Mouse (Mus musculus): ENCODE measurements around the gene Slc25a47. TPM values are rescaled to one million over a fixed set of nuclear protein-coding genes. Genes with fewer than 3 reads are reported as not detected.

Gene Slc25a47
- polyA plus RNA-seq, 1 experiment from 2014 or later: 10.1 TPM

DNA sequence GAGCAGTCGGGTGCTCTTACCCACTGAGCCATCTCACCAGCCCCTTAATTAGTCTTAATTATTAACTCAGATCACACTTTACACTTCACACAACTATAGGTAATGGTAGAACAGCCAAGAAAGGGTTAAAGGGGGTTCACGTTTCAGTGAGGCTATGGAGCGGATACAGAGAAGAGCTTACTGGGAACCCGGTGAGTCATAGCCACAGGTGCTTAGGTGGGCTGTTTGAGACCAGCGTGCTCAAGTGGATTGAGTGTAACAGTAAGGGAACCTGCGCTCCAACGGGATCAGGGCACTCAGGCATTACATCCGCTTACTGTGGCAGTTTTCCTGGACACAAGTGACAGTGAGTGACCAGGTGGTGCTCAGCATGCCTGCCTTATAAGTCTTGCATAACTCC is 12.8 kb upstream of the Slc25a47 start:
- H3K27me3 ChIP-seq (ENCODE audit: control insufficient read depth, insufficient read depth, low read length): no peaks in the 10 kb centered on the region
- H3K27ac ChIP-seq (ENCODE audit: low read depth, low read length): no peak overlapping the region
- ATAC-seq (ENCODE audit: low FRiP score): no peak
- no peak overlapping the region for H3K9ac ChIP-seq (ENCODE audit: low read depth, low read length)
- DNase-seq (ENCODE audit: low spot score): no peak
- 78% methylated on average over 8 of the region's 8 CpGs for WGBS
- no peak overlapping the region for H3K4me3 ChIP-seq (ENCODE audit: low read depth, low read length)
- no peaks in the 10 kb centered on the region; the same call in 1 of the 2 replicates for H3K4me1 ChIP-seq (replicated peaks; ENCODE audit: control insufficient read depth, insufficient read depth, low read length)
- H3K4me2 ChIP-seq (replicated peaks; ENCODE audit: low read depth, low read length): no peak overlapping the region
- no peaks in the 10 kb centered on the region for H3K36me3 ChIP-seq (ENCODE audit: control insufficient read depth, insufficient read depth, low read length)
- no peaks in the 10 kb centered on the region for H3K9me3 ChIP-seq (ENCODE audit: control insufficient read depth, low read length)

DNA sequence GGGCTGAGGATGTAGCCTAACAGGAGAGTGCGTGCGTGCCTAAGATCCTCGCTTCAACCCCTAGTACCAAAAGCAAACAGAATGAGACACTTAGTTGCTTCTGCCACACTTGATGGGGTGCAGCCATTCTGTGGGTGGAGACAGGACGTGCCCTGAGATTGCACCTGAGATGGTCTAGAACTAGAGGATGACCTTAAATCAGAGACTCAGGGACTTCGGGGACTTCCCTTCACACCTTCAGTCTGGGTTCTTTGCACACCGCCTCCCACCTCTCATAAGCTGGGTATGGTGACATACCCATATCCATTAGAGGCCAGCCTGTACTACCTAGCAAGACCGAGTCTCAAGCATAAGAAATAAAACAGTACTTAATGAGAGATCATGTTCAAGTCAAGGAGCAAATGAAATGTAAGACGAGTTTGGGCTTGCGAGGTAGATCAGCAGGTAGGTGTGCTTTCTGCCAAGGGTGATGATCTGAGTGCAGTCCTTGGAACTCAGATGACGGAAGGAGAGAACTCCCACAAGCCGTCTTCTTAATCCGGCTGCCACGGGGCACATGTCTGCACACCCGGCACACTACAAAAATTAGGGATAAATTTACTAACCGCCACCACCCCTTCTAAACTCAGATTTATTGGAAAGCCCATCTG is 11.5 kb upstream of the Slc25a47 start:
- Histone ChIP-seq H3K36me3 (ENCODE audit: control insufficient read depth, insufficient read depth, low read length) (no peaks in the 10 kb centered on the region), H3K9ac (ENCODE audit: low read depth, low read length) (no peak overlapping the region), H3K27me3 (ENCODE audit: control insufficient read depth, insufficient read depth, low read length) (no peaks in the 10 kb centered on the region), H3K4me2 (replicated peaks; ENCODE audit: low read depth, low read length) (no peak overlapping the region), H3K27ac (ENCODE audit: low read depth, low read length) (no peak overlapping the region), H3K4me3 (ENCODE audit: low read depth, low read length) (no peak overlapping the region), H3K9me3 (ENCODE audit: control insufficient read depth, low read length) (no peaks in the 10 kb centered on the region), H3K4me1 (replicated peaks; ENCODE audit: control insufficient read depth, insufficient read depth, low read length) (no peaks in the 10 kb centered on the region)
- ATAC-seq (ENCODE audit: low FRiP score) (no peak), DNase-seq (ENCODE audit: low spot score) (no peak)
- 95% methylated on average over 15 of the region's 15 CpGs for WGBS

DNA sequence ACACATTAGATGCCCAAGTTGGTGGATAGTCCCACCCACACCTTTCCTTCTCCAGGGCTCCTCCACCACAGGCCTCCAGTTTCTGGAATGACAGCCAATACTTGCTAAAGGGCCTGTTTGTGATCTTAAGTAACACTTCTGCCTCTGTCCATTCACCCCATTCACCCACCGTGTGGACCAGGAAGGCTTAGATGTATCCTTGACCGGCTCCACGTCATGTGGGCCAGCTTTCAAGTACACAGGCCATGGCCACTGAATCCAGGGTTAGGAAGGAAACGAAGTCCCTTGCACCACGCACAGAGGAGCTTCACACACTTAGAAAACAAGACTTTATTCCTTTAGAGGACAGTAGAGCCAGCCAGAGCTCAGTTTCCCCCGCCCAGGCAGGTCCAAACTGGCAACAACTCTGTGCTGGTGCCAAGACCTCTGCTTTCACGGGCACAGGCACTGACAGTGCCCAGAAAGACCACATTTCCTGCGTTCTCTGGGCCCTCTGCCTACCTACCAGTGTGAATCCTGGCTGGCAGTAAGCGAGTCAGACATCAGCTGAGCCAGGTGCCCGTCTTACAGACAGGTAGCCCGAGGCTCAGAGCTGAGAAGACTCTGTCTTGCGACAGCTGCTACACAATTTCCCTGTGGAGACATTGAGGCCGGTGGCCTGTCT is 10.2 kb upstream of the Slc25a47 start:
- 94% methylated on average over 13 of the region's 13 CpGs for WGBS

DNA sequence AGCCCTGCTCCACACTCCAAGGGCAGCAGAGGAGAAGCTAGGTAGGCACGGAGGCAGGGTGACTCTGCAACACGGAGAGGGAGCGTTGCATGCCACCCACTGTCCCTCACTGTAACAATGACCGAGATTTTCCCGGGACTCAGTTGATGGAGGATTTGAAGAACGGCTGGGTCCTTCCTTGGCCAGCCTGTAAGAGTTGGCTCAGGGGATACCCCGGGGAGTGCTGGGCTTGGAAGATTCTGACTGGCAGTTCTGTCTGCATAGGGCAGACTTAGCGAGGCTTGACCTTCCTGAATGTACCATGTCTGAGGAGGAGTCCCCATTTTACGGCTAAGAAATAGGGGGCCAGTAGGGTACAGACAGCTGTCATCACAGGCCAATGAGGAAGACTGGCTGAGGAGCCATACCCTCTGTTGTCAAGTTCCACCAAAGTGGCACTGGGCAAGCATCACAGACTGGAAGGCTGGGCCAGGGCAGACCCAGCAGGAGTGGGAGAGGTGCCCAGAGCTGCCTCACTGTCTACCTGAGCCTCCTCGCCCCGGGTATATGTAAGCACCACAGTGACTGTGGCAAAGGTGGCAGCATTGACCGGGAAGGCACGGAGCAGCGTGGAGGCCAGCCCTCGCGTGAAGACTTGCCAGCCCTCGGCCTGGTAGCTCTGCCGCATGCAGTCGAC is 9.4 kb upstream of the Slc25a47 start:
- Histone ChIP-seq H3K36me3 (ENCODE audit: control insufficient read depth, insufficient read depth, low read length) (no peaks in the 10 kb centered on the region), H3K4me1 (replicated peaks; ENCODE audit: control insufficient read depth, insufficient read depth, low read length) (no peaks in the 10 kb centered on the region), H3K27ac (ENCODE audit: low read depth, low read length) (no peak overlapping the region), H3K27me3 (ENCODE audit: control insufficient read depth, insufficient read depth, low read length) (no peaks in the 10 kb centered on the region), H3K9me3 (ENCODE audit: control insufficient read depth, low read length) (no peaks in the 10 kb centered on the region), H3K9ac (ENCODE audit: low read depth, low read length) (no peak overlapping the region), H3K4me3 (ENCODE audit: low read depth, low read length) (no peak overlapping the region), H3K4me2 (replicated peaks; ENCODE audit: low read depth, low read length) (no peak overlapping the region)
- WGBS: 97% methylated on average over 19 of the region's 19 CpGs
- ATAC-seq (ENCODE audit: low FRiP score) (no peak), DNase-seq (ENCODE audit: low spot score) (no peak)

More for the DNA sequence above, 10.2 kb upstream of the Slc25a47 start:
- no peak overlapping the region for H3K4me2 ChIP-seq (replicated peaks; ENCODE audit: low read depth, low read length)
- no peak overlapping the region for H3K27ac ChIP-seq (ENCODE audit: low read depth, low read length)
- no peaks in the 10 kb centered on the region for H3K9me3 ChIP-seq (ENCODE audit: control insufficient read depth, low read length)
- H3K9ac ChIP-seq (ENCODE audit: low read depth, low read length): no peak overlapping the region
- no peaks in the 10 kb centered on the region for H3K4me1 ChIP-seq (replicated peaks; ENCODE audit: control insufficient read depth, insufficient read depth, low read length)
- no peak for ATAC-seq (ENCODE audit: low FRiP score)
- no peak overlapping the region for H3K4me3 ChIP-seq (ENCODE audit: low read depth, low read length)
- no peaks in the 10 kb centered on the region for H3K27me3 ChIP-seq (ENCODE audit: control insufficient read depth, insufficient read depth, low read length)
- DNase-seq (ENCODE audit: low spot score): no peak
- no peaks in the 10 kb centered on the region for H3K36me3 ChIP-seq (ENCODE audit: control insufficient read depth, insufficient read depth, low read length)

DNA sequence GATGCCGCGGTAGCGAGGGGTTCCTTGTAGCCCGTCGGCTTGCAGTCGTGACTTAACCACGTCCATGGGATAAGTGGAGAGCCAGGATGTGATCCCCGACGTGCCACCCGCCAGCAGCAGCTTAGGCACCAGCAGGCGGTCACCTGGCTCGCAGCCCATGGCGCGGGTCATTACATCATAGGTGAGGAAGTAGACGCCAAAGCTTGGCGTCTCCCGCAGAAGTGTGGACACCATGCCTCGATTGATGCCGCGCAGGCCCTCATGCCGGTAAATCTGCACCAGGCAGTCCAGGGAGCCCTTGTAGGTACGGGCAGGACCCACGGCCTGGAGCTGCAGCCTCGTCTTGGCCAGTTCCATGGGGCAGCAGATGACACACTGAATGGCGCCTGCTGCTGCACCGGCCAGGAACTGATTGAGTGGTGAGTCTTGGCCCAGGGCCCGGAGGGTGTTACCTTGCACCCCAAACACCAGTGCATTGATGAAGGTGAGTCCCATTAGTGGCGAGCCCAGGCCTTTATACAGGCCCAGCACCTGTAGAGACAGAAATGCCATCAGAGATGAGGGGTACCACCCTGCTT is 8.8 kb upstream of the Slc25a47 start:
- H3K4me3 ChIP-seq (ENCODE audit: low read depth, low read length): no peak overlapping the region
- H3K4me2 ChIP-seq (replicated peaks; ENCODE audit: low read depth, low read length): no peak overlapping the region
- no peak for ATAC-seq (ENCODE audit: low FRiP score)
- no peaks in the 10 kb centered on the region for H3K4me1 ChIP-seq (replicated peaks; ENCODE audit: control insufficient read depth, insufficient read depth, low read length)
- no peaks in the 10 kb centered on the region for H3K9me3 ChIP-seq (ENCODE audit: control insufficient read depth, low read length)
- no peak overlapping the region for H3K9ac ChIP-seq (ENCODE audit: low read depth, low read length)
- H3K36me3 ChIP-seq (ENCODE audit: control insufficient read depth, insufficient read depth, low read length): no peaks in the 10 kb centered on the region
- no peak for DNase-seq (ENCODE audit: low spot score)
- no peak overlapping the region for H3K27ac ChIP-seq (ENCODE audit: low read depth, low read length)
- H3K27me3 ChIP-seq (ENCODE audit: control insufficient read depth, insufficient read depth, low read length): no peaks in the 10 kb centered on the region
- WGBS: 96% methylated on average over 28 of the region's 28 CpGs

DNA sequence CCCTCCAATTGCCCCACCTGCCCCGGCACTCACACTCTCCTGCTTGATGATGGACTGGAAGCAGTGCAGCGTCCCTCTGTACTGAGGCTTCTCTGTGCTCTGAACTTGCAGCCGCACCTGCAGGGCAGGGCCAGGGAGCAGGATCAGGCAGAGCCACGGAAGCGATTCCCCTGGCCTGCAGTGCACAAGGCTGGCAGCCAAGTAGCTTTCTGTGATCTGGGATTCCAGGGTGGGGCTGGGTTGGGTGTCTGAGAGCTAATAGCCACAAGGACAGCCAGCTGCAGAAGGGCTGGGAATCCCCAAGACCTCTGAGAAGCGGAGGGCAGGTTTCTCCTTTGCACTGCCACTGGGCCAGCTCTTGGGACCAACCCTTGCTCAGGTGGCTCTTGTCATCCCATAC is 8.2 kb upstream of the Slc25a47 start:
- no peaks in the 10 kb centered on the region for H3K4me1 ChIP-seq (replicated peaks; ENCODE audit: control insufficient read depth, insufficient read depth, low read length)
- DNase-seq (ENCODE audit: low spot score): no peak
- WGBS: 96% methylated on average over 6 of the region's 6 CpGs
- H3K4me2 ChIP-seq (replicated peaks; ENCODE audit: low read depth, low read length): no peak overlapping the region
- no peak overlapping the region for H3K27ac ChIP-seq (ENCODE audit: low read depth, low read length)
- ATAC-seq (ENCODE audit: low FRiP score): no peak
- no peak overlapping the region for H3K9ac ChIP-seq (ENCODE audit: low read depth, low read length)
- no peaks in the 10 kb centered on the region for H3K36me3 ChIP-seq (ENCODE audit: control insufficient read depth, insufficient read depth, low read length)
- no peaks in the 10 kb centered on the region for H3K9me3 ChIP-seq (ENCODE audit: control insufficient read depth, low read length)
- H3K27me3 ChIP-seq (ENCODE audit: control insufficient read depth, insufficient read depth, low read length): no peaks in the 10 kb centered on the region
- no peak overlapping the region for H3K4me3 ChIP-seq (ENCODE audit: low read depth, low read length)

DNA sequence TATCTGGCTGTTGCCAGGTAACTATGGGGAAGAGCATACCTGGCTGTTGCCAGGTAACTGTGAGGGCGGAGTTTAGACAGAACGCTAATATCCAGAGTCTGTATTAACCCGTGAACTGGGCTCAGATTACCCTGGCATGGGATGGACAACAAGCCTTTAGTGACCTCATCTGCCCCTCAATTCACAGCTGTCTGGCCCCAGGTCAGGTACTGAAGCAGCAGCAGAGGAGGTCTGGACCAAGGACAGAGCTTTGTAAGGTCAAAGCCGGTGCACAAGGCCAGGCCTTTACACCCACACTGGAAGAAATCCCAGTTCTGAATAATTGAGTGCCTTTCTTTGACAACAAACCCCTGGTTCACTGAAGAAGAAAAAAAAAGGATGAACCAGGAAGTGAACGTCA is 6.2 kb upstream of the Slc25a47 start:
- H3K4me1 ChIP-seq (replicated peaks; ENCODE audit: control insufficient read depth, insufficient read depth, low read length): no peaks in the 10 kb centered on the region; the same call in 1 of the 2 replicates
- DNase-seq (ENCODE audit: low spot score) (no peak), ATAC-seq (ENCODE audit: low FRiP score) (no peak)
- H3K27me3 ChIP-seq (ENCODE audit: control insufficient read depth, insufficient read depth, low read length): no peaks in the 10 kb centered on the region
- WGBS: 76% methylated on average over 5 of the region's 5 CpGs
- no peak overlapping the region for H3K27ac ChIP-seq (ENCODE audit: low read depth, low read length)
- no peaks in the 10 kb centered on the region for H3K36me3 ChIP-seq (ENCODE audit: control insufficient read depth, insufficient read depth, low read length)
- H3K9me3 ChIP-seq (ENCODE audit: control insufficient read depth, low read length): no peaks in the 10 kb centered on the region
- no peak overlapping the region for H3K9ac ChIP-seq (ENCODE audit: low read depth, low read length)
- H3K4me3 ChIP-seq (ENCODE audit: low read depth, low read length): no peak overlapping the region
- H3K4me2 ChIP-seq (replicated peaks; ENCODE audit: low read depth, low read length): no peak overlapping the region

DNA sequence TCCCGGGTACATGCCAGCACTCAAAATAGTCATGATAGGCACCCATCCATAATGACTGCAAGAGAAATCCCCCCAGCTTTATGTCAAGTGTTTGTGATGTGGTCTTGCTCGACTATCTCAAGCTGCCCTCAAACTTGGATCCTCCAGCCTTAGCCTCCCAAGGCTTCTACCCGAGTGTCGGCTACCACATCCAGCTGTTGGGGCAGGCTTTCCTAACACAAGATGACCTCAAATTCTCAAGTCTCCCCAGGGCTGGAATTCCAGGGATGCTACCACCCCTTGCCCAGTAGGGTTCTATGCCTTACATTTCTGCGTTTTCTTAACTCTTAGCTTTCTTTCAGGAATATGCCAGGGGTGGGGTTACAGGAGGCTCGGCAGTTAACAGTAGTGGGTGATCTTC is 5.5 kb upstream of the Slc25a47 start:
- ATAC-seq (ENCODE audit: low FRiP score) (no peak), DNase-seq (ENCODE audit: low spot score) (no peak)
- no peak overlapping the region for H3K27ac ChIP-seq (ENCODE audit: low read depth, low read length)
- H3K27me3 ChIP-seq (ENCODE audit: control insufficient read depth, insufficient read depth, low read length): no peaks in the 10 kb centered on the region
- H3K4me3 ChIP-seq (ENCODE audit: low read depth, low read length): no peak overlapping the region
- H3K9me3 ChIP-seq (ENCODE audit: control insufficient read depth, low read length): no peaks in the 10 kb centered on the region
- no peaks in the 10 kb centered on the region for H3K36me3 ChIP-seq (ENCODE audit: control insufficient read depth, insufficient read depth, low read length)
- no peak overlapping the region for H3K9ac ChIP-seq (ENCODE audit: low read depth, low read length)
- WGBS: 91% methylated on average over 6 of the region's 6 CpGs
- H3K4me2 ChIP-seq (replicated peaks; ENCODE audit: low read depth, low read length): no peak overlapping the region
- H3K4me1 ChIP-seq (replicated peaks; ENCODE audit: control insufficient read depth, insufficient read depth, low read length): no peaks in the 10 kb centered on the region; the same call in 1 of the 2 replicates

Measured in hindbrain, embryonic 11.5 days (tissue).